Mouse (Mus musculus): Measurements from ENCODE around the gene Aggf1. TPM values are rescaled to one million over a fixed set of nuclear protein-coding genes. Genes with fewer than 3 reads are reported as not detected.
A peak's percentile ranks its signal among the peaks of the same experiment; 100 is the strongest.

Gene Aggf1
- polyA plus RNA-seq, 1 experiment from 2014 or later, result 40.2 TPM

- no peak for ATAC-seq (ENCODE audit: low FRiP score, low TSS enrichment)
- peaks cover 14% of the 10 kb centered on the region for H3K36me3 ChIP-seq (ENCODE audit: control insufficient read depth, insufficient read depth, low read length)
- H3K9me3 ChIP-seq (ENCODE audit: control insufficient read depth, low read length), result no peaks in the 10 kb centered on the region
- 70% methylated on average over 6 of the region's 6 CpGs for WGBS
- no peak overlapping the region for H3K27ac ChIP-seq (ENCODE audit: low read depth, low read length)
- no peaks in the 10 kb centered on the region for H3K4me1 ChIP-seq (ENCODE audit: control insufficient read depth, insufficient read depth, low read length)
- no peaks in the 10 kb centered on the region for H3K27me3 ChIP-seq (ENCODE audit: control insufficient read depth, insufficient read depth, low read length)
- H3K4me3 ChIP-seq (ENCODE audit: low read length), result no peak overlapping the region
- no peak overlapping the region for H3K9ac ChIP-seq (ENCODE audit: low read depth, low read length)
- H3K4me2 ChIP-seq (replicated peaks; ENCODE audit: low read depth, low read length), result no peak overlapping the region
These were observed 29.3 kb downstream of the Aggf1 start for GRCm38 (mm10) chr13:95345869-95346268.

GRCm38 (mm10) chr13:95343470-95343869, 31.7 kb downstream of the Aggf1 start:
- H3K4me3 ChIP-seq (ENCODE audit: low read length), result no peak overlapping the region
- peaks cover 18% of the 10 kb centered on the region for H3K36me3 ChIP-seq (ENCODE audit: control insufficient read depth, insufficient read depth, low read length)
- no peak overlapping the region for H3K9ac ChIP-seq (ENCODE audit: low read depth, low read length)
- H3K27ac ChIP-seq (ENCODE audit: low read depth, low read length), result no peak overlapping the region
- H3K9me3 ChIP-seq (ENCODE audit: control insufficient read depth, low read length), result no peaks in the 10 kb centered on the region
- ATAC-seq (ENCODE audit: low FRiP score, low TSS enrichment), result no peak
- WGBS, result 84% methylated on average over 8 of the region's 8 CpGs
- no peaks in the 10 kb centered on the region for H3K4me1 ChIP-seq (ENCODE audit: control insufficient read depth, insufficient read depth, low read length)
- H3K4me2 ChIP-seq (replicated peaks; ENCODE audit: low read depth, low read length), result no peak overlapping the region
- no peaks in the 10 kb centered on the region for H3K27me3 ChIP-seq (ENCODE audit: control insufficient read depth, insufficient read depth, low read length)

GRCm38 (mm10) chr13:95336122-95336677, 39.0 kb downstream of the Aggf1 start:
- H3K9me3 ChIP-seq (ENCODE audit: control insufficient read depth, low read length), result no peaks in the 10 kb centered on the region; the same call in 1 of the 2 replicates
- H3K4me2 ChIP-seq (replicated peaks; ENCODE audit: low read depth, low read length), result no peak overlapping the region
- H3K27me3 ChIP-seq (ENCODE audit: control insufficient read depth, insufficient read depth, low read length), result no peaks in the 10 kb centered on the region
- no peak overlapping the region for H3K9ac ChIP-seq (ENCODE audit: low read depth, low read length)
- no peak overlapping the region for H3K4me3 ChIP-seq (ENCODE audit: low read length)
- H3K36me3 ChIP-seq (ENCODE audit: control insufficient read depth, insufficient read depth, low read length), result peaks cover 45% of the 10 kb centered on the region
- WGBS, result 79% methylated on average over 40 of the region's 40 CpGs
- no peak overlapping the region for H3K27ac ChIP-seq (ENCODE audit: low read depth, low read length)
- no peaks in the 10 kb centered on the region for H3K4me1 ChIP-seq (ENCODE audit: control insufficient read depth, insufficient read depth, low read length)
- no peak; the same call in 1 of the 2 replicates for ATAC-seq (ENCODE audit: low FRiP score, low TSS enrichment)

GRCm38 (mm10) chr13:95332086-95332899, 42.9 kb downstream of the Aggf1 start:
- Histone ChIP-seq H3K4me2 (replicated peaks; ENCODE audit: low read depth, low read length) (no peak overlapping the region), H3K27ac (ENCODE audit: low read depth, low read length) (no peak overlapping the region), H3K9ac (ENCODE audit: low read depth, low read length) (no peak overlapping the region), H3K4me3 (ENCODE audit: low read length) (no peak overlapping the region), H3K36me3 (ENCODE audit: control insufficient read depth, insufficient read depth, low read length) (peaks cover 19% of the 10 kb centered on the region), H3K27me3 (ENCODE audit: control insufficient read depth, insufficient read depth, low read length) (no peaks in the 10 kb centered on the region), H3K4me1 (ENCODE audit: control insufficient read depth, insufficient read depth, low read length) (peaks cover 8% of the 10 kb centered on the region; the same call in 1 of the 2 replicates), H3K9me3 (ENCODE audit: control insufficient read depth, low read length) (no peaks in the 10 kb centered on the region; the same call in 1 of the 2 replicates)
- no peak for ATAC-seq (ENCODE audit: low FRiP score, low TSS enrichment)
- WGBS, result 84% methylated on average over 11 of the region's 11 CpGs

GRCm38 (mm10) chr13:95330507-95330906, 44.6 kb downstream of the Aggf1 start:
- no peak for ATAC-seq (ENCODE audit: low FRiP score, low TSS enrichment)
- Histone ChIP-seq H3K27ac (ENCODE audit: low read depth, low read length) (no peak overlapping the region), H3K27me3 (ENCODE audit: control insufficient read depth, insufficient read depth, low read length) (no peaks in the 10 kb centered on the region), H3K4me2 (replicated peaks; ENCODE audit: low read depth, low read length) (no peak overlapping the region), H3K36me3 (ENCODE audit: control insufficient read depth, insufficient read depth, low read length) (peaks cover 4% of the 10 kb centered on the region; the same call in 1 of the 2 replicates), H3K9ac (ENCODE audit: low read depth, low read length) (no peak overlapping the region), H3K9me3 (ENCODE audit: control insufficient read depth, low read length) (no peaks in the 10 kb centered on the region; the same call in 1 of the 2 replicates), H3K4me1 (ENCODE audit: control insufficient read depth, insufficient read depth, low read length) (peaks cover 15% of the 10 kb centered on the region; the same call in 1 of the 2 replicates), H3K4me3 (ENCODE audit: low read length) (no peak overlapping the region)
- 66% methylated on average over 11 of the region's 11 CpGs for WGBS

GRCm38 (mm10) chr13:95328767-95329166, 46.4 kb downstream of the Aggf1 start:
- no peak overlapping the region for H3K4me3 ChIP-seq (ENCODE audit: low read length)
- H3K27ac ChIP-seq (ENCODE audit: low read depth, low read length), result no peak overlapping the region
- no peaks in the 10 kb centered on the region; the same call in 1 of the 2 replicates for H3K36me3 ChIP-seq (ENCODE audit: control insufficient read depth, insufficient read depth, low read length)
- ATAC-seq (ENCODE audit: low FRiP score, low TSS enrichment), result no peak
- no peaks in the 10 kb centered on the region for H3K9me3 ChIP-seq (ENCODE audit: control insufficient read depth, low read length)
- no peak overlapping the region for H3K4me2 ChIP-seq (replicated peaks; ENCODE audit: low read depth, low read length)
- H3K4me1 ChIP-seq (ENCODE audit: control insufficient read depth, insufficient read depth, low read length), result peaks cover 15% of the 10 kb centered on the region; the same call in 1 of the 2 replicates
- WGBS, result 86% methylated on average over 11 of the region's 11 CpGs
- no peak overlapping the region for H3K9ac ChIP-seq (ENCODE audit: low read depth, low read length)
- H3K27me3 ChIP-seq (ENCODE audit: control insufficient read depth, insufficient read depth, low read length), result no peaks in the 10 kb centered on the region

GRCm38 (mm10) chr13:95327345-95327741, 47.8 kb downstream of the Aggf1 start:
- no peaks in the 10 kb centered on the region for H3K27me3 ChIP-seq (ENCODE audit: control insufficient read depth, insufficient read depth, low read length)
- H3K9ac ChIP-seq (ENCODE audit: low read depth, low read length), result peak overlapping the region; percentile 99
- H3K27ac ChIP-seq (ENCODE audit: low read depth, low read length), result peak overlapping the region; percentile 100; the same call in 1 of the 2 replicates
- no peaks in the 10 kb centered on the region for H3K9me3 ChIP-seq (ENCODE audit: control insufficient read depth, low read length)
- peak overlapping the region; percentile 83 for H3K4me3 ChIP-seq (ENCODE audit: low read length)
- ATAC-seq (ENCODE audit: low FRiP score, low TSS enrichment), result no peak
- H3K36me3 ChIP-seq (ENCODE audit: control insufficient read depth, insufficient read depth, low read length), result no peaks in the 10 kb centered on the region; the same call in 1 of the 2 replicates
- H3K4me2 ChIP-seq (replicated peaks; ENCODE audit: low read depth, low read length), result peak overlapping the region; percentile 79
- 6% methylated on average over 5 of the region's 5 CpGs for WGBS
- peaks cover 15% of the 10 kb centered on the region; the same call in 1 of the 2 replicates for H3K4me1 ChIP-seq (ENCODE audit: control insufficient read depth, insufficient read depth, low read length)

GRCm38 (mm10) chr13:95326611-95327344, 48.4 kb downstream of the Aggf1 start:
- peak overlapping the region; percentile 100; the same call in 1 of the 2 replicates for H3K27ac ChIP-seq (ENCODE audit: low read depth, low read length)
- H3K36me3 ChIP-seq (ENCODE audit: control insufficient read depth, insufficient read depth, low read length), result no peaks in the 10 kb centered on the region; the same call in 1 of the 2 replicates
- no peaks in the 10 kb centered on the region for H3K27me3 ChIP-seq (ENCODE audit: control insufficient read depth, insufficient read depth, low read length)
- peak overlapping the region; percentile 83 for H3K4me3 ChIP-seq (ENCODE audit: low read length)
- ATAC-seq (ENCODE audit: low FRiP score, low TSS enrichment), result peak; percentile 68; the same call in 1 of the 2 replicates
- H3K4me1 ChIP-seq (ENCODE audit: control insufficient read depth, insufficient read depth, low read length), result peaks cover 15% of the 10 kb centered on the region; the same call in 1 of the 2 replicates
- peak overlapping the region; percentile 79 for H3K4me2 ChIP-seq (replicated peaks; ENCODE audit: low read depth, low read length)
- H3K9ac ChIP-seq (ENCODE audit: low read depth, low read length), result peak overlapping the region; percentile 99
- 4% methylated on average over 21 of the region's 21 CpGs for WGBS
- H3K9me3 ChIP-seq (ENCODE audit: control insufficient read depth, low read length), result no peaks in the 10 kb centered on the region

Data from kidney, embryonic 14.5 days (tissue).